Mouse (Mus musculus) retina, embryonic 14.5 days (tissue): ENCODE data around the gene Fsd1.
A peak's percentile ranks its signal among the peaks of the same experiment; 100 is the strongest.

Experiments
- DNase-seq: peaks from one replicate; pipeline ENCODE4 v3.0.0-alpha.2; 2015; ENCODE audit warnings: low spot score

Gene Fsd1

DNA sequence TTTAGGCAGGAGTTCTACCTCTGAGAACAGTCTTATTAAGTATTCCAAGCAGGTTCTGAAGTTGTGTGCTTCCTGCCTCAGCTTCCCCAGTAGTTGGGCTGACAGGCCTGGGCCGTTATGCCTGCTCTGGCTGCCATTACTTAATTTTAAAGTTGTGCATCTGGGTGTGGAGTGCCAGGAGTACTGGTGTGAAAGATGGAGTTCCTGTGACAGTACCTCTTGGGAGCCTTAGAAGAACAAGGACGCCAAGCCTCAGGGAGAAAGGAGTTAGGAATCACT, 23.6 kb downstream of the Fsd1 start:
- DNase-seq = no peak

DNA sequence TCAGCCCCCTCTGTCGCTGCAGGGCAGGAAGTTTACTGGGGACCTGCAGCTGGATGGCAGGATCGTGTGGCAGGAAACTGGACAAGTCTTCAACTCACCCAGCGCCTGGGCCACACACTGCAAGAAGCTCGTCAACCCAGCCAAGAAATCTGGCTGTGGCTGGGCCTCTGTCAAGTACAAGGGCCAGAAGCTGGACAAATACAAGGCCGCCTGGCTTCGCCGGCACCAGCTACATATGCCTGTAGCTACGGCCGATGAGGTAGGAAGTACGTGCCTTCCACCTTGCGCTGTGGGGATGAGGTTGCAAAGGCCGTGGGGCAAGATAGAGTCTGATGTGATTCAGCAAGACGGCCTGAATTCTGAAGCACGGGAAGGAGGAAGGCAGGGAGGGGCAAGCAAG, 23.9 kb downstream of the Fsd1 start:
- DNase-seq = no peak

DNA sequence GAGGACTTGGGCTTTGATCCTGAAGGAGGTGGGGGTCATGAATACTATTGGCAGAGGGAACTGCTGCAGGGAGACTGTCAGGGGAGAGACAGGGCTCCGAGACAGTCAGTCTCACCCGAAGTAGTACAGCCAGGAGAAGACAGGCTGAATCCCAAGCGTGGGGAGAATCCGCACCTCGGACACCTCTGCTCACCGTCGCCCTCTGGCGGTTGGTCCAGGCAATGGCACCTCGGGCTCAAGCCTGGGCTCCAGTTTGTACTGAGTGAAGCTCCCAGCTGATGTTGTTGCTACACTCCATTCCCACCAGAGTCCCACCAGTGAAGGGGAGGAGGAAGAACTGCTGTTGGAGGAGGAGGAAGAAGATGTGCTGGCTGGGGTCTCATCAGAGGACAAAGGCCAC, 24.4 kb downstream of the Fsd1 start:
- peak; percentile 85 for DNase-seq

DNA sequence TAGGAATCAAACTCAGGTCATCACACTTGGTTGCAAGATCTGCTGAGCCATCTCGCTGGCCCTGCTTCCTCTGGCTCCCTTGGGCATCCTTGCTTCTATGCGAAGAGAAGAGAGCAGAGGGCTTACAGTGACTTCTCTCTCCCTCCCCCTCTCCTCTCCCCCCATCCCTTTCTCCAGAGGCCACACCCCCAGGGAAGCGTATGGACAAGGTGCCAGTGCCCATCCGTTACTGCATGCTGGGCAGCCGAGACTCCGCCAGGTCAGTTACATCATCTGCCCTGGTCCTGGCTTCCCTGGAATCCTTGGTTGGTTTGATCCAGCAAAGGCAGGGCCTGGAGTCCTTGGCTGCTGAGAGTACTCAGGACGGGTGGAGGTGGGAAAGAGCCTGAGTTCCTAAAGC, 25.1 kb downstream of the Fsd1 start:
- DNase-seq = no peak

DNA sequence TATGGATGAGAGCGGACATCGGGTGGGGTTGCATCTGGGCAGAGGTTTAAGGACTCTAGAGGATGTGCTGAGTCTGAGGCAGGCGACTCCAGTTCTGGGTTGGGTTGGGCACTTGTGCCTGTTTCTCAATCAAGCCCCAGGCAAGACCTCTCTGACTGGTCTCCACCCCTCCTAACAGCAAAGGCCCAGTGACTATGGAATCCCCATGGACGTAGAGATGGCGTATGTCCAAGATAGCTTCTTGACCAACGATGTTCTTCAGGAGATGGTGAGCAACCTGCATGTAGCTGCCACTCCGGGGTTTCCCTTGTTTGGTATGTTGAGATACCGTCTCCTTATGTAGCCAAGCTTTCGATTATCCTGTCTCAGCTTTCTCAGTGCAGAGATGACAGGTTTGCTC, 29.0 kb downstream of the Fsd1 start:
- no peak for DNase-seq

DNA sequence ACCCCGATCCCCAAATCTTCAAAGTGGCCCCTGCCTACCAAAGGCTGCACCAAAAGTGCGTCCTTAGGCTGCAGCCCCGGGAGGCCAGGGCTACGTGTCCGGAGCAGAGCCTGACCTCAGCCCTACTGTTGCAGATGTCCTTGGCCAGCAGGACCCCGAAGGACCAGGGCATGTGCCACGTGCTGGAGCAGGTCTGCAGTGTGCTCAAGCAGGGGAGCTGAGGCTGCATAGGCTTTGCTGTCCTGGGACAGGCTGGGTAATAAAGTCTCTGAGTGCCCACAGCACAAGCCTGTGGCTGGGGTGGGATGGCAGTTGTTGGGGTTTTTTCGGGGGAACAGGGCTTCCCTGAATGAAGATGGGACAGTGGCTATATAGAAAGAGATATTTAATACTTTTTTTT, 30.1 kb downstream of the Fsd1 start:
- no peak for DNase-seq

DNA sequence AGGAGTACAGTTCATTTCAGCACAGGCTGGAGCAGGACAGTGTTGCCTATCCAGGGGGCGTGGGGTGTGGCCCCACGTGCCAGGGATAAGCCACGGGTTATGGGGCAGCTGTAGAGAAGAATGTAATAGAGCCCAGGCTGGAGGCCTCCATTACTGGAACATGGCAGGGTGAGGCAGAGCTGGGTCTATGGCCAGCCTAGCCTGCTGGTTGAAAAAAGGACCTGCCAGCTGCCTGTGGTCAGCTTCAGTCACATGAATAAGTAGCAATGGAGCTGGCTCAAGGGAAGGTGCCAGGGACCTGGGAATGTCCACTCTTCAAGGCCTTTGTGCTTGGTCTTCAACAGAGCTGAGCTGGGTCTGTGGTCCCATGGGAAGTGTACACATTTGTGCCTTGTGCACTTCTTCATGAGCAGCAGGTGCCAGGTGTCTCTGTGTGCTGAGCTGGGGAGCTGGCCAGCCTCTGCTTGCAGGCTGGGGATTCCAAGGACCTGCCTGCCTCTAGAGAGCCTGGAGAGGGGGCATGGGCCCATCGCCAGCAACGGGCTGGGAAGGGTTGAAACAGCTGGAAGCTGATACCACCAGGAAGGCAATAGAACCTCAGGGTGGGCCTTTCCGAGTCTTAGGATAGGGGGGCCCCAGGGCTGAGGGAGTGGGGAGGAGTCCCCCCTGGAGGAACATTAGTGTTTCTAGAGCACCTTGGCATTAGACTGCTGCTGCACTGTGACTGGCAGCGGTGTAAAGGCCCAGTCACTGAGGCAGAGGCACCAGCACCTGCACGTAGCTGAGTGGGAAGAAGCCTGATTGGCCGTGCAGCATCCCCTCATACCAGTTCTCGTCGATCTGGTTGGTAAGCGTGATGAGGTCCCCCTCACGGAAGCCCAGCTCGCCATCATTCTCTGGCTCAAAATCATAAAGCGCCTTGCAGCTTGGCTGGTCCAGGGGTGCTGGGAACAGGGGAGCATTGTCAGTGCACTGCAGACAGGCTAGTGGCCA, 30.8 kb downstream of the Fsd1 start:
- no peak for DNase-seq

DNA sequence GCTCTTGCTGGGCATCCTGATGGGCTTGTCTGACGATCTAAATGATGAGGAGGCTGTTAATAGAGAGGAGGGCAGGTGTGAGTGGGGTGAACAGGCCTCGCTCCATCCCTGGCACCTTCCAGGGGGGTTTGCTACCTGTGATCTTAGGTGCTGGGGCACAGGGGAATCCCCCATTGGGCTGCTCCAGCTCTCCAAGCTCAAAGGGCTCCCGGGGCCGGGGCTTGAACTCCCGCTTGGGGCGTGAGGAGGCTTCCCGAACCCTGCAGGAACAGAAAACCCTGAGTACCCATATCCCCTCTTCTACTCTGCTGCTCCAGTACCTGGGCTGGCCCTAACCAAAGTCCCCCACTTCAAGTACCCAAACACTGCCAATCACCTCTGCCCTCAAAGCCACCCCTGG, 31.5 kb downstream of the Fsd1 start:
- DNase-seq = no peak

DNA sequence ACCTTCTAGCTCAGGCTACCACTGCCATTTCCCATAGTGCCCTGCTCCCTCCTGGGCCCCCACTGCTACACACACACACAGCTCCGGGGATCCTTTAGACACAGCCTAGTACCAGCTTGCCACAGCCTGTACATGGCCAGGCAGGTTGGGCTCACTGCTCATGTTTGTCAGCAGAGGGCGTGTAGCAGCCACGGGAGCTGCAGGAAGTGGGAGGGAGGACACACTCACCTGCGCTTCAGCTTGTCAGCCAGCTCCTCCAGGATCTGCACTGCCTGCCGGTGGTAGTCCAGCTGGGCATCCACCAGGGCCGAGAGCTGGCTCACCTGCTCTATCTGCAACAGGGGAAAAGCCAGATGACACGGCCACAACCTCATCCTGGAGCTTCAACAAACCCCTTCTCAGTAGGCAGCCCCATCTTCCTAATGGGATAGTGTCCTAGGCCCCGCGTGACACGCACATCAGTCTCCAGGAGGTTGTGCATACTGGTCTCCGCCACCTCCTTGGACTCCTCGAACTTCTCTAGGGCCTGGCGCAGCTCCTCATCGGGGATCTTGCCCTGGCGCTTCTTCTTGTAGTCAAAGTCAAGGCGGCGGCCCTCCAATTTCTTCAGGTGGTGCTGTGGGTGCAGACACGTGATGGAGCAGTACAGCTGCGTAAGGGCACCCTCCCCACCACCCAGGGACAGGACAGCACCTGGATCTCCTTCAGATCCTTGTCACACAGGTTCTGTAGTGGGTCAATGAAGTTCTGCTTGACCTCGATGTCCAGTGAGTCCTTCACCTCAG, 32.2 kb downstream of the Fsd1 start:
- no peak for DNase-seq

DNA sequence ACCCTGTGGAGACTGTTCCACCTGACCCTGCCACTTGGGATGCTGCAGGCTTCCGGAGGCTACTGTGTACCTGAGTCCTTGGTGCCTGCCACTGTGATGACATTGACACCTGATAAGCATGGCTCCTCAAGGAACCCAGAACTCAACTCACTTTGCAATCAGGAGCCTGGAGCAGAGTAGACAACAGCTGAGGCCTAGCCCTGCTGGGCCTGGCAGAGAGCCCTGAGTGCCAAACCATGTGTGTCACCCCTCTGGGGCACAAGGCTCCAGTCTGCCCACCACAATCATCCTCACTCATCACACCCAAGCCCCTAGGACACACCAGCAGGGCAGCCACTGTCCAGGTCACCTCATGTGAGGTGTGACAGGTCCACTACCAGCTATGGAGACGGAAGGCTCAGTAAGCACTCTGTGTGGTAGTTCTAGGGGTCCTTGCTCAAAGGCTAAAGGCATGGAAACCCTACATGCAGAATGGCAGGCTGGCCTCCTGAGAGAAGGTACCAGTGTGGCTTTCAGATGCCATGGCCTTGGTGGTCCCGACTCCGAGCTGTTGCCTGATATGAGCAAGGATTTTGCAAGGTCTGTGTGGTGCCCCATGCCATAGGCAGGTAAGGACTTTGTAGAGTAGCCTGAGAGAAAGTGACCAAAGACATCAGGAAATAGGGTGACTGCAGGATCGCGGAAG, 34.2 kb downstream of the Fsd1 start:
- no peak for DNase-seq

DNA sequence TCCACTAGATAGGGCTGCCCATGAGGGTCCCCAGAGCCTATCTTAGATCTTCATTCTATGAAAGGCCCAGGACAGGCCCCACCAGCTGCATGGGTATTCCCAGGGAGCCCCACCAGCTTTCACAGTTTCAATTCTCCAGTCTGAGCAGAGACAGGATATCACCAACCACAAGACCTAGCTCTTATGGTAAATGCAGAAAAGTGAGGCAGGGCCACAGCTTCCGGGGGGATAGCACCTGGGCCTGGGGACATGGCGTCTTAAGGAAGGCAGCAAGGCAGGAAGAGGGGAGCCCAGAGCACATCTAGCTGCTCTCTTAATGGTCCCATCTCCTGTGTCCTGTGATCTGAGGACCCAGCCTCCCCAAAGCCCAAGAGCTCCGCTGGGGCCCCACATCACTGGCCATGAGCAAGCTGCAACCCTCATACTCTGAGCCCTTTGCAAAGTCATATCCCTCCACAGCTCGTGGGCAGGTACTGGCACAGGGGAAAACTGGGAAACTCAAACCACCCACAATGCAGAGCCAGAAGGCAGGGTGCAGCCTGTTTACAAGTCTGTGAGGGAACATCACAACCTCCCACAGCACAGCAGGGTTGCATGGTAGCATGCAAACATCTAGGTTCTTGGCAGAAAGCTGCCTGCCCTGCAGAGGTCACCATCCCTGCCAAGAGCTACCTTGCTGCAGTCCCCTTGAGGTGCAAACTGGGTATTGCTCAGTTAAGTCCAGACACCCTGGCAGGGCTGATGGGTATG, 35.0 kb downstream of the Fsd1 start:
- DNase-seq = no peak

DNA sequence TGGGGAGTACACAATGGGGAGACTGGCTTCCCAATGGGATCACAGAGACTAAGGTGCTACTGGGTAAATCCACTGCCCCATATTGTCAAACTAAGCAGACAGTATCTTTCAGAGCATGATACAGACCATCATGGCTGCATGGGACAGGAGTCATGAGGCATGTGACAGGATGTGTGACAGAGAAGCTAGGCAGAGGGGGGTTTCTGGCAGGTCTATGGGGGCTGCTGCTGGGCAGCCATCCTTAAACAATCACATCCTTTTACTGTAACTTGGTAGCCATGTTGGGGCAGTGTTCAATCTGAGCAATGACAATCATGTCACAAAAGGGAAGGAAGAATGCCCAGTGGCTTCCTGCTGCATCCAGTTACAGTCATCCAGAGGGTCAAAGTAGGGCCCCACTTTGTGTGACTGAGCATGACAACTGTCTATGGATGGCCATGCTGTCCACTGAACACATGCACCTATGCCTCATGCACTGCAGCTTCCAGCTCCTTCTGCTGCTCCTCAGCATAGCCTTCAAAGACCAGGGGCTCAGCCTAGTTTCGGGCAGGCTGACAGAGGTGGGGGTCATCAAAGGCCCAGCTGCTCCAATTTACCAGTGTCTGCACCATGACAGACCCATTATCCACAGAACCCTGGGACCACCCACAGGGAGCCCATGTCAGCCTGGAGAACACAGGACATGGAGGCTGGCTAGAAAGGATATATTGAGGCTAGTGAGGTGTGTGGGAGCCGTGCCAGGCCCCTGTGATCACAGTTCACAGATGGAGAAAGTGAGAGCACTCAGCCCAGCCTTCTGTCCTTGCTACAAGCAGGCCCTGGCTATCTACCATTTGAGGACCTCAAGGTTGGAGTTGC, 36.1 kb downstream of the Fsd1 start:
- no peak for DNase-seq

DNA sequence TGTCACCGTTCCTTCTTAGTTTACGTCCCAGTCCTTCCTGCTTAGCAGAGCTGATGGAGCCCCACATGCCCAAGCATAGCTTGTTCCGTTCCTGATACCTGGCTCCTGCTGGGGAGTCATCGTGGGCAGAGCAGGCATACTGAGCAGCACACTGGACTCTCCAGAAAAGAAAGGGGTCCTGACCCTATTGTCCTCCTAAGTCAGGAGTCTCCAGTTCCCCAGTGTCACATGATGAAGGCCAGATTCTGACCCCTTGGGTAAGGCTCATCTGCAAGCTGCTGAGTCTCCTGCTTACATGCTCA, 36.6 kb downstream of the Fsd1 start:
- DNase-seq = no peak

DNA sequence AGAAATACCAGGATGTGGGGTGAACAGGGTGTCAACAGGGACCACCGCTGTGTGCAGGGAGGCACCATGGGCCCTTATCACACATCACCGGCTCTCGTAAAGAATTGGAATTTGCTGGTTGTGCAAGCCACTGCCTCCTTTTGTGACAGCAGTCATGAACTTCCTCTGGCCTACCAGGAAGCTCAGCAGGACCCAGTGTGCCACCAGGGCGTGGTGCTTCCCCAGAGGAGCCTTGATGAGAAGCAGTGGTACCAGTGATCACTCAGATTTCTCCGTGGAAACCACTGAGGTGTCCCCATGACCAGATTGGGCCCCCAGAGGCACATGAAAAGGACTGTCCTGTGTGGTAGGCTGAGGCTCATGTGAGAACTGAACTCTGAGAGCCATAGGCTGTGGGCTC, 37.1 kb downstream of the Fsd1 start:
- DNase-seq = no peak

DNA sequence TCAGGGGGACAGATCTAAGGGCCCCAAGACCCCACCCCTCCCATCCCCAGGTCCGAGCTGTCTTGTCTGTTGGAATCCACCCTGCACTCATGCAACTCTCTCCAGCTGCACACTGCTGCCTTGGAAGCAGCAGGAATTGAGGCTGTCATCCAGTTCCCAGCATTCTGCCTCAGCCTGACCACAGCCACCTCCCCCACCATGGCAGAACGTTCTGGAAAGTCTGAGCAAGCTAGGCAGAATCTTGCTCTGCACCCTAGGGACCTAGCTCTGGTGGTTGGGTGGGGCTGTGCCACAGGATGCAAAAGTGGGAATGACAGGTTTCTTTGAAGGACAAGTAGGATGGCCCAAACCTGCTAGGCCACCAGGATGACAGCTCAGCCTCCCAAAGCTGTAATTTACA, 38.2 kb downstream of the Fsd1 start:
- DNase-seq = no peak

DNA sequence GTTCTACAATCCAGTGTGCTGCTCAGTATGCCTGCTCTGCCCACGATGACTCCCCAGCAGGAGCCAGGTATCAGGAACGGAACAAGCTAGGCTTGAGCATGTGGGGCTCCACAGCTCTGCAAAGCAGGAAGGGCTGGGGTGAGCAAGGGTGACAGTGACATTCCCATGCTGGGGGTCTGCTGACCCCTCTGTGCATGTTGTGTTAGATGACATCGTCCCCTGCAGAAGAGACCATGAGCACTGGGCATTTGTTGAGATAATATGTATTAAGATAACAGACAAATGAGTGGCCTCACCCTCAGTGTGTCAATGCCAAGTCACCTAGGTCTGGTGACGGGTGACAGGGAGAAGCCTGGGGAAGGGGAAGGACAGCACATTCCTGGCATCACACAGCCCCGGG, 38.6 kb downstream of the Fsd1 start:
- DNase-seq = no peak

DNA sequence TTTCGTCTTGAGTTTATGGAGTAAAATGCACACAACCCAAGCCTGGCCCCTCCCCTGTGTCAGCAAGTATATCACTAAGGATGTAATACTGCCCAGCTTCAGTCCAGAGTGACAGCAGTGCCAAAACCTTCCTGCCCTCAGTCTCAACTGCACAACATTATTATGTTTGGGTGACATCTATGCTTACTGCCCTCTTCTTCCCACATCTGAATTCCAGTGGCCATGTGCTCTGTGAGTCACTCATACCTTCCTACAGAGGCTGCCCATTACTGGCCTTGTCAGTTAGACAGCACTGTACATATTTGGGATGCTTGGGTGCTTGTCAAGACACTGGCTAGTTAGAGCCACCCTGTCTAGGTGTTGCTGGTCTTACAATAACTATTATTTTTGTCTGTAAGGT, 40.0 kb downstream of the Fsd1 start:
- DNase-seq = no peak

DNA sequence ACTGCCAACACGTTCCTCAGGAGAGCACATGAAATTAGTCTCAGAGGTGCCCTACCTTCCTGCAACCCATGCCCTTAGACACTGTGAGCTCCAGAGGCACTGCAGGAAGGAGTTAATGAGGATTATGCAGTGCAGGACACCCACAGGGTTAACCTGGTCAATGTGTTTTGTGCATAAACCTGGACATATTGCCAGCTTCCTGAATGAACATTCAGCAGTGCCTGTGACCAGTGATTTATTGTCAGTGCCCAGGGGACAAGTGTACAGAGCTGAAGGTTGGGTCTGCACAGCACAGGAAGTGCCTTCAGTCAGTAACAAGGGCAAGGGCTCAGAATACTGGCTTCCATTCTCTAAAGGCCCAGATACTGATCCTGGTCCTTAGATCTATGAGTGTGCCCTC, 40.6 kb downstream of the Fsd1 start:
- no peak for DNase-seq

DNA sequence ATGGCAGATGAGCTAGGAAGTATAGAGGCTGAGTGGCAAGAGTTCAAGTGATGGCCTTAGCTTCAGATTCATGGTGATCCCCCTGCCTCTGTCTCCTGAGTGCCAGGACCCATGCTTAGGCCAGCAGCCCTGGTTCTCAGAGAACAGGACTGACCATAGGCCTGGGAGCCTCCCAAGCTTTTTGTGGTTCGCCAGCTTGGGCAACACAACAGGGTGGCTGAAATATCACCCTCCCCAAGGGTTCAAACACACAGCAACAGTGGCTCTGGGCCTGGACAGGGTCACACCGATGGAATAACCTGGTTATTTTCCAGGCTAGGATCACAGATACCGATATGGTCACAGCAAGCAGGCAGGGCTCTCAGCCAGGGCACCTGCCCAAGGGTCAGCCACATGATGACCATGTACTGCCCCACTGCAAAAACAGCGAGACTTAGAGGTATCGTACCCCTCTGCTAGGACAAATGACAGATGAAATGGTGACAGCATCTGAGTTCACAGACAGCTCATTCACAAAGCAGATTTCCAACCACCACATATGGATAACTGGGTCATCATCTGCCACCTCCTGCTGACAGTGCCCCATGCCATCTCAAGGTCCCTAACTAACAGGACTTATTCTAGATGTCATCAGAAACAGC, 41.6 kb downstream of the Fsd1 start:
- DNase-seq = no peak

DNA sequence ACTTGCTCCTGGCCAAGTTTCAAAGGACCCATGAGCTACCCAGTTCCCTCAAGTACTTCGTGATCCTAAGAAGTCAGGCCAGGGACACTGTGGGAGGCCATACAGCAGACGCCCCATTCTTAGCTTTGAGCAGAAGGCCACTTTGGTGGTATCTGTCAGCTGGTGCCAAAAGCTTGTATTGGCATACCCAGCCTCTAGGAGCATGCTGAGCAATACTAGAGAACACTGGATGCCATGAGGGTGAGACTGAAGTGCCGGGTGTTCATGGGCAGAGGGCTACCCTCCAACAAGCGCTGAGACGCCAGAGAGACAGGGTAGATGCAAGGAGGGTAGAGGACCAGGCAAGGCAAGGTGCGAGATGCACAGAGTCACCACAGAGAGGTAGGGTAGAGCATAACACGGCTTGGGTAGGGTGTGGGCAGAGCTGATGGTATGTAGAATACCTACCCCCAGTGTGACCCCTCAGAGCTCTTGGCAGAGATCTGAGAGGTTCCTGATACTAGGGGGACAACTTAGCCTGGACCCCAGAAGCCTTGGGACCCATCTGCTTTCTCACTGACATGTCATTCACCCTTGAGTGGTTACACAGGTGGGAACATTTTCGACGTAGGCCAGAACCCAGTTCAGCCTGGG, 44.0 kb downstream of the Fsd1 start:
- DNase-seq = no peak

DNA sequence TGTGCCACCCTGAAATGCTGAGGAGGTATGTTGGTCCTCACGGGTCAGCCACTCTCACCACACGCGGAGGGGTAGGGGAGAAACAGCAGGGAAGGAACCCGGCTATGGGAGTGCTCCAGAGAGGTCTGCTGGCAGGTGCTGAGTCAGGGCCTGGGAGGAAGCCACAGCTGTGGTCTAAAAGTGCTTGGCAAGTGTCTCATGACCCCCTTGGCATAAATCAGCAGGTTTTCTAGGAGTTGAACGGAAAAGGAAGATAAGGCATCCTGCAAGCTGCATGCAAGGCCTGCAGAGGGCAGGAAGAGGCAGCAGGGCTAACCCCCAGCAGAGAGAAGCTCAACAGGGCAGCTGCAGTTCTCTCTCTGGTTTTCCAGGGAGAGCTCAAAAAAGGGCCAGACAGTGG, 44.6 kb downstream of the Fsd1 start:
- DNase-seq = no peak
